Mouse (Mus musculus) activated CD4-positive, CD25-positive, alpha-beta regulatory T cell, adult 4 months (primary cell): ENCODE measurements around the gene Rhox2h. TPM values are rescaled to one million over a fixed set of nuclear protein-coding genes. Genes with fewer than 3 reads are reported as not detected.
"Not testable (repeated sequence)": the region's sequence is repeated elsewhere in the genome, so short reads cannot be mapped to it uniquely, and the experiment has no call there.

ENCODE experiments used
- ATAC-seq: one replicate; pipeline ENCODE4 v1.8.0; 2017
- polyA plus RNA-seq, 2 experiments: library from polyadenylated mRNA; unstranded; fragments of 100-300 nt; shearing (Covaris generic); gene quantifications; one replicate each; pipeline ENCODE4 v1.2.1; 2017

Rhox2h gene
- polyA plus RNA-seq = not detected

DNA sequence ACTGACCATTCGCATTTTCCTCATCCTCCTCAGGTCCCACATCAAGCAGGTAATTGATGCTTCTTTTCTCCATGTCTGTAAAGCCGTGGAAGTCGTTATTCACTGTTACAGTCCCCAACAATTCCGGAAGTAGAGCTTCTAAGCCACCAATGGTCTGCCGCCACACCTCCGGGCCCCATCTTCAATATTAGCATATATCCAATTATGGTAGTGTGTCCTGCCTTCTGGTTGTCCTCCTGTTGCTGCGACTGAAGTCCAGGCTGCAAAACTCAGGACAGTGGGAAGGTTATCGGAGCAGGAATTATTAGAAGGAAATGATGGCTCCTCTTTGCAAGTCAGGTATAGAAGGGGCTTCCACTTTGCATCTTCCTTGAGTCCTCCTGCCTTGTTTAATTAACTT lies at the start of gene Rhox2h:
Gene Rhox2h, minus strand, starts transcription at position 101 of the 400 bp plus-strand sequence.
- not testable (repeated sequence) for ATAC-seq

DNA sequence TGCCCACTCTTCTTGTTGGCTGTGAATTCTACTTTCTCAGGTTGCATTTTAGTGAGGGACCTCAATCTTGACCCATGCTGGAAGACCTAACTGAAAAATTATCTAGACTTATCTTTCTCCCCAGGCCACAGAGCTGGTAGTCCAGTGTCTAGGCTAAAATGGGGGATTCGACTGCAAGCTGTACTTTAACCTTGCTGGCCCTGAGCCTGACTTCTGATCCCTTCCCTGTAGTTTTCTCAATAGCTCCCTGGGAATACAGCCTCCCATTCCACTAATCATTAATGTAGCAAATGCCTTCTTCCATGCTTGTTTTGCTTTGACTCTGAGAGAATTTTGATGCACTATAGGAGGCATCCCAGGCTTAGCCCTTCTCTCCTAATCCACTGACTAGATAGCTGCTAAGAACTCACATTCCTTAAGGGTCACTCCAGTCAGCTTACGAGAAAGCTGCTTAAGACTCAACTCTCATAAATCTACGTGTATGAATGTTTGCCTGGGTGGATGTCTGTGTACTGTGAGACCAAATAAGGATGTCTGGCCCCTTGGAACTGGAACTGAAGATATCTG lies 28.8 kb upstream of the Rhox2h start:
- no peak for ATAC-seq

DNA sequence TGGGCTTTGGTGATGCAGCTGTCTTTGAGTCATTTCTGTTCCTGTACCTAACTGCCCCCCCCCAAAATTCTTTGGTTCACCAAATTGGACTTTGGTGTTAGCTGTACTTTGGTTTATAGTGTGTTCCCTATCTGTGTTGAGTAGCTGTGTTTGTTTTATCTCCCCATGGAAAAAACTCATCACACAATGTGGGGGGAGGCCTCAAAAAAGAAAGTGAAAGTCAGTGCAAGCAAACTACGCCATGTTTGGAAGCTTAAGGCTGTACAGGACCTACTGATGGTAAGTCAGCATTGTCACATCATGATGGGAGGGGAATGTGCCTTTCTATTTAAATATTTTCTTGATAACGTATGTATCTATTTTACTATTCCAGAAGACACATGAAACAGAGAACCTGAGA lies 19.2 kb upstream of the Rhox2h start:
- ATAC-seq = no peak

DNA sequence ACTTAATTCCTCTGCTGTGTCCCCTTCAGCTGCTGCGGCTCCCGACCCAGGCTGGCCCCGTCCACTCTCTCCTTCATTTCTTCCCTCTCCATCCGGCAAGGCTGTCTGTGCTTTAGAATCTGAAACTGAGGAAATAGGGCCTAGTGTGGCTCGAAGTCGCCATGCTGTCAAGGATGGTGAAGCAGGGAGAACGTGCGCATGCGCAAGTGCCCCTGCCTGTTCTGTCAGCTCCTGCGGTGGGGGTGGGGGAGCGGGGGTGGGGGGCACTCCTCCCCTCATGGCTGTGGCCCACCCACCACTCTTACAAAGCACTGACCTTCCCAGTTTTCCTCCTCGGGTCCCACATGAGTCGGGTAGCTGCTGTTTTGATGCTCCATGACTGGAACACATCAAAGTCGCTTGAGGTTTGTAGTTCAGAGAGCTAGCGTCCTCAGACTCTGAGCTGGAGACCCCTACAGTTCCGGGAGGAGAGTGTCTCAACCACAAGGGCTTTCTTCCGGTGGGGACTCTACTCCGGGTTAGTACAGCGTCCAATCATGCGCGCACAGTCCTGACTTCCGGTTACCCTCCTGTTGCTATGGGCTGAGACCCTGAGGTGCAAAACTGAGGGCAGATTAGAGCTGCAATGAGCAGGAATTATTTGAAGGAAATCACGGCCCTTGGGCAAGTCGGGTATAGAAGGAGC lies 10.1 kb upstream of the Rhox2h start:
- ATAC-seq = no peak

DNA sequence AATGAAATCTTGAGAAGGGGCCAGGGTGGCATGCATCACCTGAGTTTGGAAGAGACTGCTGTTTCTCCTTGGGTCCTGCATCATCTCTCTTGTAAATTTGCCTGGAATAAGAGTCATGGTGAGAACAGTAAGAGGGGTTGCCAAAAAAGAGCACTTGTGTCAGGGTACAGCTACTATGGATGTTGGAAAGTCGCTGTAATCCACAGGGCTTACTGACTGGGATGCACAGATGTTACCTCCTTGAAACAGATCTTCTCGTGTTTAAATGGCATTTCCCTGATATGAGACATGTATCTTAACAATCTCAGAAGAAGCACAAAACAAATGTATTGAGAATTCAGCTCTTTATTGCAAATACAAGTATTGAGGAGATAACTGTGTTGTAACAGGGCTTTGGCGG lies 4.4 kb downstream of the Rhox2h start, which contains the start of gene Rhox3h:
Gene Rhox3h, minus strand, starts transcription at position 101 of the 400 bp plus-strand sequence.
- not testable (repeated sequence) for ATAC-seq

DNA sequence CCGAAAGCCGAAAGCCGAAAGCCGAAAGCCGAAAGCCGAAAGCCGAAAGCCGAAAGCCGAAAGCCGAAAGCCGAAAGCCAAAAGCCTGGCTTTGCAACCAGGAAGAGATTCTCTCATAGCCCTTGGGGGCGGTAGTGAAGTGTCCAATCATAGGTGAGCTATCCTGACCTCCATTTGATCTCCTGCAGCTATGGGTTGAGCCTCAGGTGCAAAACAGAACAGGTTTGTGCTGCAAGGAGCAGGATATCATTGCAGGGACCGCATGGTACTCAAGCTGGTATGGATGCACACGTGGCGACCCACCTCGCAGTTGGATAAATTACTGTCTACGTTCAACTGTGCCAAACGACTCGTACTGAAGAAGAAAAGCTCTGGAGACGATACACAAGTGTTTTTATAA lies 21.9 kb downstream of the Rhox2h start, which contains the start of gene Rhox4g:
Gene Rhox4g, minus strand, starts transcription at position 101 of the 400 bp plus-strand sequence.
- not testable (repeated sequence) for ATAC-seq

DNA sequence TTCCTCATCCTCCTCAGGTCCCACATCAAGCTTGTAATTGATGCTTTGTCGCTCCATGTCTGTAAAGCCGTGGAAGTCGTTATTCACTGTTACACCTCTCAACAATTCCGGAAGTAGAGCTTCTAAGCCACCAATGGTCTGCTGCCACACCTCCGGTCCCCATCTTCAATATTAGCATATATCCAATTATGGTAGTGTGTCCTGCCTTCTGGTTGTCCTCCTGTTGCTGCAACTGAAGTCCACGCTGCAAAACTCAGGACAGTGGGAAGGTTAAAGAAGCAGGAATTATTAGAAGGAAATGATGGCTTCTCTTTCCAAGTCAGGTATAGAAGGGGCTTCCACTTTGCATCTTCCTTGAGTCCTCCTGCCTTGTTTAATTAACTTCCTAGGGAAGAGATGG lies 29.7 kb downstream of the Rhox2h start, which contains the start of gene Rhox2g:
Gene Rhox2g, minus strand, starts transcription at position 101 of the 400 bp plus-strand sequence.
- ATAC-seq = not testable (repeated sequence)

DNA sequence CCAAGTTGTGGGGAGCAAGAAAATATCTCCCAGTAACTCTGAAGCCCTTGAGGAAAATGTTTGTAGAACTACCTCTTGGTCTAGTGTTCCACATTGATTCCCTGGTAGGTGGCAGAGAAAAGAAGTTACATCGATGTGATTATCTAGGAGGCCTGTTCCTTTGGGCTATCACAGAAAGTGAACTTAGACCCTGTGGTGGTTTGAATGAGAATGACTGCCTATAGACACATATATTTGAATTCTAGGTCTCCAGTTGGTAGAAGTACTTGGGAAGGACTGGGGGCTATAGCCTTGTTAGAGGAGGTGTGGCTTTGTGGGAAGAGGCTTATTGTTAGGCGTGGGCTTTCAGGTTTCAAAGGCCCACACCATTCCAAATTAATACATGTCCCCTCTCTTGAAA lies 44.6 kb downstream of the Rhox2h start, which contains the start of gene Rhox3g:
Gene Rhox3g, minus strand, starts transcription at position 101 of the 400 bp plus-strand sequence.
- ATAC-seq = not testable (repeated sequence)

Other genes starting within 250 kb of the Rhox2h start
- under 1 TPM in 1 of 2 experiments, not detected in 1; 0.33 TPM for gene Rhox4b, start 240.8 kb downstream of the Rhox2h start, polyA plus RNA-seq
- gene Rhox2c, start 219.6 kb downstream of the Rhox2h start, polyA plus RNA-seq = not detected
- not detected for gene Rhox3c, start 214.7 kb downstream of the Rhox2h start, polyA plus RNA-seq
- gene Rhox4c, start 192.9 kb downstream of the Rhox2h start, polyA plus RNA-seq = not detected
- gene Rhox2d, start 179.8 kb downstream of the Rhox2h start, polyA plus RNA-seq = not detected
- under 1 TPM in 1 of 2 experiments, not detected in 1; 0.27 TPM for gene Rhox4d, start 158.9 kb downstream of the Rhox2h start, polyA plus RNA-seq
- not detected for gene Rhox2e, start 142.8 kb downstream of the Rhox2h start, polyA plus RNA-seq
- not detected for gene Rhox3e, start 131.3 kb downstream of the Rhox2h start, polyA plus RNA-seq
- not detected for gene Rhox4e, start 115.9 kb downstream of the Rhox2h start, polyA plus RNA-seq
- not detected for gene Rhox2f, start 101.9 kb downstream of the Rhox2h start, polyA plus RNA-seq
- gene Rhox3f, start 92.3 kb downstream of the Rhox2h start, polyA plus RNA-seq = not detected
- gene Rhox4f, start 65.6 kb downstream of the Rhox2h start, polyA plus RNA-seq = under 1 TPM in 1 of 2 experiments, not detected in 1; 0.45 TPM
- not detected for gene Rhox3g, start 44.7 kb downstream of the Rhox2h start, polyA plus RNA-seq
- not detected for gene Rhox2g, start 29.8 kb downstream of the Rhox2h start, polyA plus RNA-seq
- not detected for gene Rhox4g, start 21.9 kb downstream of the Rhox2h start, polyA plus RNA-seq
- gene Rhox3h, start 4.5 kb downstream of the Rhox2h start, polyA plus RNA-seq = not detected
- gene Rhox5, start 131.6 kb upstream of the Rhox2h start, polyA plus RNA-seq = not detected
- not detected for gene Rhox6, start 153.6 kb upstream of the Rhox2h start, polyA plus RNA-seq
- gene Rhox7a, start 158.4 kb upstream of the Rhox2h start, polyA plus RNA-seq = not detected
- under 1 TPM in 1 of 2 experiments, not detected in 1; 0.46 TPM for gene Rhox8, start 205.7 kb upstream of the Rhox2h start, polyA plus RNA-seq
- not detected for gene Rhox7b, start 224.0 kb upstream of the Rhox2h start, polyA plus RNA-seq
- gene Rhox9, start 228.5 kb upstream of the Rhox2h start, polyA plus RNA-seq = not detected